Mouse (Mus musculus): Measurements from ENCODE around the gene Uhmk1.

GRCm38 (mm10) chr1:170206395-170206794 is 8.8 kb downstream of the Uhmk1 start:
- TF ChIP-seq POLR2A (IDR thresholded peaks at IDR 0.05; ENCODE audit: borderline replicate concordance, extremely low read depth, insufficient read depth, insufficient read length, poor library complexity, severe bottlenecking) (no peak), CTCF (IDR thresholded peaks at IDR 0.05; ENCODE audit: borderline replicate concordance, extremely low read depth, insufficient read depth, insufficient read length) (no peak)
